Mouse (Mus musculus) layer of hippocampus, postnatal 25 days (tissue): ENCODE results near the gene Irak3. TPM values are rescaled to one million over a fixed set of nuclear protein-coding genes. Genes with fewer than 3 reads are reported as not detected.
"Not testable (repeated sequence)": the region's sequence is repeated elsewhere in the genome, so short reads cannot be mapped to it uniquely, and the experiment has no call there.

Source experiments
- DNase-seq, 2 experiments: peaks; one replicate each; pipeline ENCODE4 v3.0.0; 2022; ENCODE audit warnings: mixed read lengths in 2 of 2, low spot score in 1 of 2; ENCODE audit errors: extremely low spot score in 1 of 2
- total RNA-seq, 2 experiments: library from RNA; stranded (reverse); gene quantifications; 2 replicates each; pipeline ENCODE4 v1.2.3; 2021

Gene Irak3
- under 1 TPM; 0.44 to 0.70 TPM for total RNA-seq

DNA sequence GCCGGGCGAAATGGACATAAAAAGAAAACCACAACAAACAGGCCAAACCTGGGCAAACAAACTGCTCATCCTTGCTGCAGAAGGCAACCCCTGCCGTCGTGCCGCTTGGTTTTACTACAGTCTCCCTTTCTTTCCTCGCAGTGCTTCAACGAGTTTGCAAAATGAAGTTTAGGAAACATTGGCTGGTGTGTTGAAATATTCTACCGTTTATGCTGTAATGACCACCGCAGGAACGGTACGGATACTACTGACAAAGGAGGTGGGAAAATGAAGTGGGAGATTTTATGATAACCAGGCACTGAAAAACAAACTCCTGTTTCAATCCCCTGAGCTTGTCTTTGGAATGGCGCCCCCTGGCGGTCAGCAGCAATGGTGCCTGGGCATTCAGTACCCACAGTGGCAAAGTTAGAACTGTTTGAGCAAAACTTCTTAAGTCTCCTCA is at the start of gene Irak3:
TSS of gene Irak3 (minus strand) at position 170 of the 442 bp plus-strand sequence.
- DNase-seq: peak; percentile 68 to 95

- DNase-seq: no peak
Measured at GRCm38 (mm10) chr10:120250911-120251683, 49.2 kb upstream of the Irak3 start.

DNA sequence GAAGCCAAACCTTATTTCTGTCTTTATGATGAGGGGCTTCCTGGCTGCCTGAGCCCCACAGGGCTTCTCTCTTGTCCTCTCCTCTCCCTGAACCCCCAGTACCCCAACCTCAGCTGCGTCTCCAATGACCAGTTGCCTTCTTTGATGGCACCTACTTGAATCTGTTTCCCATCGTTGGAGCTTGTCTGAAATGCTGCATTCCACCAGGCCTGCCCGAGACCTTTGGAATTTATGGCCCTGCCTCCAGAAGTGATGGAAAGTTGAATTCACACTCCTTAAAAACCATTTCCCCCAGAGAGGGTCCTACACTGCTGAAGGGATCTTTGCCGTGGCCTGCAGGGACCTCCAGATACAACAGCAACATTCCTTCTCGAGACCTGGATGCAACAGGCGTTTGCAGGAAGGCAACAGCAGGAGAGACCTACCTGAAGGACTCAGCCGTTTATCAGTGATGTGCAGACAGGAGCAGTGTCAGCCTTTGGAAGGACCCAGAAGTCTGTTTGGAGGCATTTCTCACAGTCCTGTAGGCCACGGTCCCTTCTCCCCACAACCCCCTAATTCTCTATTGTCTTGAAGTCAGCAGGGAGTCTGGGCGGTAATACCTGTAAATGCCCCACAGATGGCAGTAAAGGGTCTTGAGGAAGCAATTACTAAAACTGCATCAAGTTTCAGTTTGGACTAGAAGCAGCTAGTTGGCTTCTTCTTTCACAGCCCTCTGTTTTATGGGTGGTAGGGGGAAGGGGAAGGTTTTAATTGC is 45.2 kb upstream of the Irak3 start:
- DNase-seq: peak; percentile 11 to 16

- no peak for DNase-seq
Measured at GRCm38 (mm10) chr10:120245681-120246080, 43.8 kb upstream of the Irak3 start.

DNA sequence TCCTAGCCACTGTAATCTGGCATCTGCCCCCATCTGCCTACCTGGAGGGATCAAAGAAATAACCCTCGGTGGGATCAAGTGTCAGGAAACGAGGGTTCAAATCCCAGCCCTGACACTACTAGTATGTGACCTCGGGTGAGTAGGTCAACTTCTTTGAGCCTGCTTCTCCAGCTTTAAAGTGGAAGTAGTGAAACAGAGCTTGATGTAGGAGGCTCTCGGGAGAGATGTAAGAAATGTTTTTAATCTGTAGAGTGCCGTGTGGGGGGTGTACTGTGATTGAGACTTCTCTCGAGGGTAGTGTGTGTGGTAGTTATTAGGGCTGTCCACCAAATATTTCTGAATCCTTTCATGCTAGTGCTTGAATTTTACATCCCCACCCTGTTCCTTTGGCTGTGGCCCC is 40.5 kb upstream of the Irak3 start:
- DNase-seq: no peak

GRCm38 (mm10) chr10:120239476-120239875 is 37.5 kb upstream of the Irak3 start:
- no peak for DNase-seq

GRCm38 (mm10) chr10:120238241-120238640 is 36.3 kb upstream of the Irak3 start:
- DNase-seq: no peak

- no peak for DNase-seq
Measured at GRCm38 (mm10) chr10:120236855-120237254, 34.9 kb upstream of the Irak3 start.

DNA sequence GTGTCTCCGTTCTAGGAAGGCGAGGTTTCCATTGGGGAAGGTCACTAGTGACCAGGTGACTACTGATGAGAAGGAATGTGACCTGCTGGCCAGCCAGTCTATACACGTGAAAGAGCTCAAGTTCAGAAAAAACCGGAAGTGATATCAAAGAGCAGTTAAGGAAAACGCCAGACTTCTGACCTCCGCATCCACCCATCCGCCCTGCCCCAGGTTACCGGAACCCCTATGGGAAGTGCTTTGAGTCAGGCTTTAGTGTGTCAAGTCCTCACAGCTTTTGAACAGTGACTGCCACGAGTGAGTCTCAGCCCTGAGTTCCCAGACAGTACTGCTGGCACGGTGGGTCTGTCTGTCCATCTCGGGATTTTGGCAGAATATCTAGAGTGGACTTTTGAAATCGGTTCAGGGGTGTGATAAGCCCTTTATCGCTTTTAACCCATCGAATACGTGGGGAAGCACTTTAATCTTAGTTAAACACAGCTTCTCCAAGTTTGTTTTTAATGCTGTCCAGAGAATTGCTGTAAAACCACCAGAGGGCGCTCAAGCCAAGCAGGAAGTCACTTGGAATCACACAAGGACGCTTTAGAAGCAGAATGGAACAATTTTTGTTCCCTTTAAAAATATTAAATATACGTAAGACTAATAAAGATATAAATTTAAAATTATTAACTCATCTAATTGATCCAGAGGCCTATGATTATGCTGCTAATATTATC is 31.9 kb upstream of the Irak3 start:
- peak in 1 of 2 experiments; percentile 69 for DNase-seq

DNA sequence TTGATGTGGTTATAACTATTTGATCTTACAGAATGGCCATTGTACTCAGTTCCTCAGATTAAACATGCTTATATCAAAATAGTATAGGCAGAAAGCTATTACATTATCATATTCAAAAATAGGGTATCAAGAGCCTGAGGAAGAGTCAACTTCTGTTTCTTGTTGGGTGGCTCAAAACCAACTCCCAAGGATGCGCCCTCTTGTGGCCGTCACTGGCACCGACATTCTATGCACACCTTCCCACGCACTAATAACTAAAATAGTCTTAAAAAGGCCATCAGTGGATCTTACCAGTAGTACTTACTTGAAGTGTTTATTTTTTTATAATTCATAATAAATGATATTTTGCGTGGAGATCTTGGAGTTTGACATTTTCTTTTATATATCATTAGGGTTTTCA is 29.8 kb upstream of the Irak3 start:
- peak; percentile 32 to 73 for DNase-seq

DNA sequence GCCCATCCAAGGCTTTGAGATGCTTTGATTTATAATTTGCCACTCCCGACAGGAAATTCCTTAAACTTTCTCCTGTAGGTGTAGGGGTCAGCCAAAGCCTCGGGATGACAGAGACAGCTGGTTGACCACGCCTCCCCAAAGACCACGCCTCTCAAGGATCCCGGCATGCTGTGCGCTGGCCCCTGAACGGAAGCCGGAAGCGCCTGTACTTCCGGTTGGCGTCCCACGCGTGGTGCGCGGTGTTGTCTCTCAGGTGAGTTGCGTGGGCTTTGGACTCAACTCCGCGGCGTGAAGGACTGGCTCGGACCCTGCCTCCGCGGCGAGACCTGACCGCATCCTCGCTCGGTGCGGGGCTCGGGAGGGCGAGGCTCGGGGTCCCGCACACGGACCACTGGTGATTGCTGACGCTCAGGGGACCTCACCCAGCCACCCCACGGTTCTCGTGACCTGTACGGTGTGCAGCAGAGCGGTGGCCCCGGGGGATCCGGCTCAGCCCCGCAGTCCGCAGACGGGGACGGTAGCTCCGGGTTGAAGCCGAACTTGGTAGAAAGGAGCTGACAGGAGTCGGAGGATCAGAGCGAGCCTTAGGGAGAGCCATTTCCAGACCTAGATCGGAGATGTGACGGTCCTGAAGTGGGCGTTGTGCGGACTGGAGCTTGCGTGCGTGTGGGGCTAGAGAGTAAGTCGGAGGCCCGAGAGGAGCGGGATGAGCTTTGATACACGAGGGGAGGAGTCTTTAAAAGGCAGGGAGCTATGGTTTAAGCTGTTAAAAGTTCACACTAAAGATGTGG is 25.1 kb upstream of the Irak3 start, which contains the start of gene Llph:
TSS of gene Llph (plus strand) at position 200 of the 791 bp plus-strand sequence.
- peak; percentile 60 to 73 for DNase-seq

GRCm38 (mm10) chr10:120220776-120221175 is 18.8 kb upstream of the Irak3 start:
- no peak for DNase-seq

DNA sequence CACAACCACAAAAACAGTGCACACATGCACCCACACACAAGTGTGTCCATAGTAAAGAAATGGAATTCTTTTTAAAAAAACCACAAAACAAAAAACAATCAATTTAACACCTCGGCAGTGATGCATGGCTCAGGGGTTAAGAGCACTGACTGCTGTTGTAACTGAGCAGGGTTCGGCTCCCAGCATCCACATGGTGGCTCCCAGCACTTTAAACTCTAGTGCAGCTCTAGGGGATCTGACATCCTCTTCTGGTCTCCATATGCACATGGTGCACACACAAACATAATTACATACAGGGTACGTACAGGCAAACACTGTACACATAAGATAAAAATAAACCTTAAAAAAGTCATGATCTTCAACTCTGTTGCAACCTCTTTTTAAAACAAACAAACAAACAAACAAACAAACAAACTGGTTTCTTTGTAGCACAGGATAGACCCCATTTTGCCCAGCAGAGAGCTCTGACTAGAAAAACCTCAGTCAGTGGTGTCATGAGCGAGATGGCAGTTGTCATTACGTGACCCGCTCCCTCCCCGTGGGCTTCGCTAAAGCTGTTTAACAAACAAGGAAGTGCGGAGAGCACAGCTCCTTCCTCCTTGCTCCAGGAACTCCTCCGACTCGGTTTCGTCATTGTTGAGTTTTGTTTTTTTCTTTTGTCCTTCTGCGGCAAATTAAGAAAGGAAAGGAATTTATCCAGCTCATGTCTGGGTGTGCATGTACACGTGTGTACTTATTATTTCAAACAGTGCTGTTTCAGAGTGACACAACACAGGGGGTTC is 17.8 kb upstream of the Irak3 start:
- DNase-seq: no peak

DNA sequence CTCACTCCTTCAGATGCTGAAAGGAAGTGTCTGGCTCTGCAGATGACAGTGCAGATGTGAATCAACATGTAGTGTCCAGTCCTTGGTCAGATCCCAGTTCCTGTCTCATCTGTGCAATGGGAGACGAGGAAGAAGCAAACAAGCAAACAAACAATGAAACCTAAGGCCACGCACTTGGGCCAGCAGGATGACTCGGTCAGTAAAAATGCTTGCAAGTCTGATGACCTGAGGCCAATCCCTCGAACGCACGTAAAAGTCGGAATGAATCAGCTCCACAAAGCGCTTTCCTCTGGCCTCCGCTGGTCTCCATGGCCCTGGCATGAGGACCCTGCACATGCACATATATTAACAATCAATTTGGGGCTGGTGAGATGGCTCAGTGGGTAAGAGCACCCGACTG is 17.1 kb upstream of the Irak3 start:
- no peak for DNase-seq

- not testable (repeated sequence) for DNase-seq
Measured at GRCm38 (mm10) chr10:120217099-120217498, 15.2 kb upstream of the Irak3 start.

DNA sequence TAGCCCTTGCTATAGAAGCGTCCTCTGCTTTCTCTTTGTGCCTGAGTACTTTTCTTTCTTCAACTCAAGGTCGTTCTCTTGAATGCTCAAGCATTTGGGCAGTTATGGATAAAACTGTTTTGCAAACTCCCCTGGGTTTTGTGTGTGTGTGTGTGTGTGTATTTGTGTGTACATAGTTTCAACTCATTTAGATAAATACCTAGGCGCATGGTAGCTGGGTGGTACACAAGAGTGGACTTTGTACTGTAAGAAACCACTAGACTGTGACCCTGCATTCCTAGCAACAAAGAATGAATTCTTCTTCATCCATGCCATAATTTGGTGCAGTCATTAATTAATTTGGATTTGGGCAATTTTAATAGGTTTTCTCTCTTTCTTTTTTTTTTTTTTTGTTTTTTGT is 8.2 kb upstream of the Irak3 start:
- no peak for DNase-seq

DNA sequence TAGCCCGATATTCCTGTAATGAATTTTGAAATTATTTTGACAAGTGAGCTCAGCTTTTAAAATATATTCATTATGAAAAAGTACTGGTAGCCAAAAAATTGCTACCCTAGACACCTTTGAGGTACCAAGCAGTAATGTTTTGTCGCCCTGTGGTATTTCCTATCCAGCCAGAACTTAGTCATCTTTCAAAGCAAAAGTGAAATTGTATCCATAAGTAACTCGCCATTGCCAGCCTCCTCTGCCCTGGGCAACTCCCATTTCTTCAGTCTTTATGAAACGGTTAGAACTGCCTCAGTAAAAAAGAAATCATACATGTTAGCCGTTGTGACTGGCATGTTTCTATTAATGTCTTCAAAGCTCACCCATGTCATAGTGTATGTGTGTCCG is 7.6 kb upstream of the Irak3 start:
- DNase-seq: no peak

GRCm38 (mm10) chr10:120208575-120209538 is 6.9 kb upstream of the Irak3 start:
- peak; percentile 78 to 86 for DNase-seq
